Mouse (Mus musculus) heart, embryonic 15.5 days (tissue): Measurements from ENCODE around the gene Appl2. TPM values are rescaled to one million over a fixed set of nuclear protein-coding genes. Genes with fewer than 3 reads are reported as not detected.

Experiments used
- ATAC-seq: fragments of 200-750 bp; cut with Nextera tagmentation; replicated peaks from 2 replicates; pipeline ENCODE4 v1.8.0; 2017; ENCODE audit warnings: low read depth, moderate TSS enrichment; ENCODE audit not compliant: insufficient number of reproducible peaks, insufficient read depth, low FRiP score
- H3K27ac ChIP-seq: fragments of 300-500 bp; sonication (generic); 2 replicates; pipeline ENCODE4 v1.5.1; 2015; ENCODE audit warnings: mild to moderate bottlenecking, inconsistent platforms
- H3K27me3 ChIP-seq: fragments of 300-500 bp; sonication (generic); 2 replicates; pipeline ENCODE4 v1.6.1; 2015; ENCODE audit warnings: inconsistent platforms
- H3K36me3 ChIP-seq: fragments of 300-500 bp; sonication (generic); 2 replicates; pipeline ENCODE4 v1.6.1; 2015; ENCODE audit warnings: mild to moderate bottlenecking, inconsistent platforms
- H3K4me1 ChIP-seq: fragments of 300-500 bp; sonication (generic); replicated peaks from 2 replicates; pipeline ENCODE4 v1.6.1; 2015; ENCODE audit warnings: inconsistent platforms
- H3K4me2 ChIP-seq: fragments of 300-500 bp; sonication (generic); 2 replicates; pipeline ENCODE4 v1.6.1; 2015; ENCODE audit warnings: inconsistent platforms, mild to moderate bottlenecking, moderate library complexity
- H3K4me3 ChIP-seq: fragments of 300-500 bp; sonication (generic); 2 replicates; pipeline ENCODE4 v1.5.1; 2015; ENCODE audit warnings: mild to moderate bottlenecking, inconsistent platforms
- H3K9ac ChIP-seq: fragments of 300-500 bp; sonication (generic); 2 replicates; pipeline ENCODE4 v1.6.1; 2015; ENCODE audit warnings: mild to moderate bottlenecking, inconsistent platforms
- H3K9me3 ChIP-seq: fragments of 300-500 bp; sonication (generic); replicated peaks from 2 replicates; pipeline ENCODE4 v1.6.1; 2016; ENCODE audit warnings: inconsistent platforms
- WGBS: fragments of 180-500 bp; shearing (Covaris S2); methylation state at CpG from one replicate; pipeline ENCODE4 v1.1.7; 2015; ENCODE audit warnings: mixed read lengths; 5-methylcytosine and 5-hydroxymethylcytosine counted together
- polyA plus RNA-seq: library from polyadenylated mRNA; unstranded; fragments of >200 nt; fragmentation: Nextera tagmentation; extraction: Ambion mirVana; gene quantifications from 2 replicates; pipeline ENCODE4 v1.2.1, GENCODE M21; 2015

Appl2 gene
- polyA plus RNA-seq, 1 experiment from 2014 or later, result 34.0 TPM

- Histone ChIP-seq H3K36me3 (no peaks in the 10 kb centered on the region), H3K9ac (no peak overlapping the region), H3K9me3 (no peaks in the 10 kb centered on the region), H3K4me1 (peaks cover 36% of the 10 kb centered on the region), H3K27me3 (no peaks in the 10 kb centered on the region), H3K27ac (no peak overlapping the region), H3K4me3 (no peak overlapping the region), H3K4me2 (no peak overlapping the region)
- WGBS, result 78% methylated on average over 7 of the region's 7 CpGs
- no peak for ATAC-seq
These were observed 2.1 kb downstream of the Appl2 start for GRCm38 (mm10) chr10:83646351-83646885.

GRCm38 (mm10) chr10:83645716-83645990, 2.9 kb downstream of the Appl2 start:
- Histone ChIP-seq H3K9me3 (no peaks in the 10 kb centered on the region), H3K9ac (no peak overlapping the region), H3K4me2 (0 out of 2 replicates have a peak overlapping the region, but pooled peaks have one; percentile 47), H3K27me3 (no peaks in the 10 kb centered on the region), H3K36me3 (no peaks in the 10 kb centered on the region), H3K27ac (peak overlapping the region; percentile 76; the same call in 1 of the 2 replicates), H3K4me3 (no peak overlapping the region), H3K4me1 (peaks cover 36% of the 10 kb centered on the region)
- WGBS, result 81% methylated on average over 3 of the region's 3 CpGs
- ATAC-seq, result no peak

- peak; percentile 32 for ATAC-seq
- Histone ChIP-seq H3K4me2 (peak overlapping the region; percentile 47), H3K4me3 (no peak overlapping the region), H3K27ac (peak overlapping the region; percentile 76), H3K9me3 (no peaks in the 10 kb centered on the region), H3K27me3 (no peaks in the 10 kb centered on the region), H3K9ac (peak overlapping the region; percentile 27; the same call in 1 of the 2 replicates), H3K36me3 (no peaks in the 10 kb centered on the region), H3K4me1 (peaks cover 36% of the 10 kb centered on the region)
- WGBS, result 44% methylated on average over 16 of the region's 16 CpGs
These were observed 3.4 kb downstream of the Appl2 start for GRCm38 (mm10) chr10:83644865-83645715.

GRCm38 (mm10) chr10:83644167-83644566, 4.4 kb downstream of the Appl2 start:
- Histone ChIP-seq H3K36me3 (no peaks in the 10 kb centered on the region), H3K9me3 (no peaks in the 10 kb centered on the region), H3K4me2 (no peak overlapping the region), H3K4me1 (peaks cover 35% of the 10 kb centered on the region), H3K4me3 (no peak overlapping the region), H3K27me3 (no peaks in the 10 kb centered on the region), H3K9ac (no peak overlapping the region), H3K27ac (no peak overlapping the region; the same call in 1 of the 2 replicates)
- ATAC-seq, result no peak
- WGBS, result 77% methylated on average over 8 of the region's 8 CpGs

DNA sequence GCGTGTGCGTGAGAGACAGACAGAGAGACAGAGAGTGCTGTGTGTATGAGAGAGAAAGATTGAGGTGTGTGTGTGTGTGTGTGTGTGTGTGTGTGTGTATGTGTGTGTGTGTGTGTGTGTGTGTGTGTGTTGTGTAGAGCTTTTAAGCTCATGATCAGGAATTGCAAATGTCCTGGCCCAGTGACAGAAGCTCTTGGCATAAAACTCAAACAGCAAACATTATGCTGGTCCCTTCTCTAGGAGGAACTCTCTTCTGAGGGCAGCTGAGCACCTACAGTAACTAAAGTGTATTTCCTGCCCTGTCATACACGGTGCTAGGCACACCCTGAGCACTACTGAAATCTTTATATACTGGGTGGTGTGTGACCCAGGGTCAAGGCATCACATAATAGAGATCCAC, 6.9 kb downstream of the Appl2 start:
- no peak for ATAC-seq
- no peak overlapping the region for H3K27ac ChIP-seq
- no peak overlapping the region for H3K4me3 ChIP-seq
- H3K4me1 ChIP-seq, result peaks cover 37% of the 10 kb centered on the region
- H3K4me2 ChIP-seq, result no peak overlapping the region
- no peaks in the 10 kb centered on the region for H3K9me3 ChIP-seq
- no peaks in the 10 kb centered on the region for H3K27me3 ChIP-seq
- H3K9ac ChIP-seq, result no peak overlapping the region
- H3K36me3 ChIP-seq, result no peaks in the 10 kb centered on the region
- WGBS, result 75% methylated on average over 3 of the region's 3 CpGs

DNA sequence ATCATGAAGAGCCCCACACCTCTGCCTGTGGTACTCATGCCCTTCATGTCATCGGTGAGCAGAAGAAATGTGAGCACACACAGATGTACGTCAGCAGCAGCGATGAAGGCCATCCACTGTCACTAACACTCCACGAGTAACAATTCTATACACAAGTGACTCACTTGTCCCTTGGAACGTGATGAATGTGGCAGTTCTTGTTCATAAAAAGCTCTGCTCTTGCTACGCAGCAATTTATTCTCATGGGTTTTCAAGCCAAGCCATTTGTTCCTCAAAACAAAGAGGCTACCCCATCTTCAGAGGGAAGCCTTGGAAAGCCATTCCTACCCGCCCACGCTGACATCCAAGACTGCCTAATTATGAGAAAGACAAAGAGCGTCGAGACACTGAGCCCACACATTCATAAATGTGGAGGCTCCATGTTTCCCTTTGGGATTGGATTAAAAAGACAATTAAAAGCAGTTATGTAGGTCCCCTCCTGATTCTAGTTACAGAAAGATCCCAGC, 8.6 kb downstream of the Appl2 start:
- Histone ChIP-seq H3K27me3 (no peaks in the 10 kb centered on the region), H3K4me3 (no peak overlapping the region), H3K27ac (no peak overlapping the region), H3K9me3 (no peaks in the 10 kb centered on the region), H3K4me2 (no peak overlapping the region), H3K9ac (no peak overlapping the region), H3K4me1 (peaks cover 33% of the 10 kb centered on the region), H3K36me3 (no peaks in the 10 kb centered on the region)
- 79% methylated on average over 10 of the region's 10 CpGs for WGBS
- ATAC-seq, result no peak

- no peaks in the 10 kb centered on the region for H3K9me3 ChIP-seq
- 0 out of 2 replicates have a peak overlapping the region, but pooled peaks have one; percentile 3 for H3K4me3 ChIP-seq
- 5% methylated on average over 6 of the region's 6 CpGs for WGBS
- peak overlapping the region; percentile 69 for H3K27ac ChIP-seq
- ATAC-seq, result peak; percentile 77
- H3K36me3 ChIP-seq, result peaks cover 3% of the 10 kb centered on the region; the same call in 1 of the 2 replicates
- H3K4me1 ChIP-seq, result peaks cover 23% of the 10 kb centered on the region
- peak overlapping the region; percentile 22; the same call in 1 of the 2 replicates for H3K4me2 ChIP-seq
- no peaks in the 10 kb centered on the region for H3K27me3 ChIP-seq
- peak overlapping the region; percentile 12; the same call in 1 of the 2 replicates for H3K9ac ChIP-seq
These were observed 11.2 kb downstream of the Appl2 start for GRCm38 (mm10) chr10:83637295-83637694.

DNA sequence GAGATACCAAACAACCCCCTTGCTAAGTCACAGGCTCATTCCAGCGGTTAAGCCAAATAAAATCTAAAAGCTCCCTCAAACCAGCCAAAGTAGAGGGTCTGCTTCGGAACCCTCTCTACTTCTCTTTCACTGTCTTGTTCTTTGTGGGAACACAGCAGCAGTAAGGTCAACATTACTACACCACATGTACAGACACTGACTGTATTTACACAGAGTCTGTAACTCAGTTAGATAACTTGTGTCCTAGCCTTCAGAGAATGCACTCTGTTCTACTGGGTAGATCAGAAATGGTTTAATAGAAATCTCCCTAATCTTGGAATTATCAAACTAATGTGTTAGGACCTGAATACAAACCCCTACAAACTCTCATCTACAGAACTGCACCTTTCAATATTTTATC, 12.3 kb downstream of the Appl2 start:
- H3K9ac ChIP-seq, result no peak overlapping the region

DNA sequence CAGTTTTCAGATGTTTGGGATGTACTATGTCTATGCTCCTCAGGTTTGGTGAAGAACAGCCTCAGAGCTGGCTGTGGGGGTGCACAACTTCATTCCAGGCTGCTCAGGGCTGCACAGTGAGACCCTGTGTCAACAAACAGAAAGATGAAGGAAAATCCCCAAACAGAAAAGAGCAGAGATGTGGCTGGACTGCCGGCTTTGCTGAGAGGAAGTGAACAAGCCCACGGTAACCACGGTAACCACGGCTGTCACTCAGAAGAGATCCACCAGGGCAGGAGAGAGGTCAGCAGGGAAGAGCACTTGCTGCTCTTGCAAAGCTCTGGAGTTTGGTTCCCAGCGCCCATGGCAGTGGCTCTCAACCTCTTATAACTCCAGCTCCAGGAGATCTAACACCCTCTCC, 14.1 kb downstream of the Appl2 start:
- Histone ChIP-seq H3K4me2 (no peak overlapping the region), H3K9me3 (no peaks in the 10 kb centered on the region), H3K4me3 (no peak overlapping the region), H3K27me3 (no peaks in the 10 kb centered on the region), H3K36me3 (peaks cover 3% of the 10 kb centered on the region; the same call in 1 of the 2 replicates), H3K4me1 (peaks cover 33% of the 10 kb centered on the region), H3K27ac (no peak overlapping the region), H3K9ac (no peak overlapping the region)
- ATAC-seq, result no peak
- 35% methylated on average over 5 of the region's 5 CpGs for WGBS

More for the DNA sequence above, 12.3 kb downstream of the Appl2 start:
- no peak overlapping the region for H3K4me2 ChIP-seq
- H3K9me3 ChIP-seq, result no peaks in the 10 kb centered on the region
- peaks cover 27% of the 10 kb centered on the region for H3K4me1 ChIP-seq
- no peak overlapping the region for H3K27ac ChIP-seq
- ATAC-seq, result no peak
- no peaks in the 10 kb centered on the region for H3K27me3 ChIP-seq
- H3K4me3 ChIP-seq, result no peak overlapping the region
- H3K36me3 ChIP-seq, result peaks cover 3% of the 10 kb centered on the region; the same call in 1 of the 2 replicates
- 88% methylated on average over 2 of the region's 2 CpGs for WGBS

- Histone ChIP-seq H3K4me1 (peaks cover 32% of the 10 kb centered on the region), H3K27me3 (no peaks in the 10 kb centered on the region), H3K4me3 (no peak overlapping the region), H3K9me3 (no peaks in the 10 kb centered on the region), H3K27ac (no peak overlapping the region), H3K36me3 (peaks cover 3% of the 10 kb centered on the region; the same call in 1 of the 2 replicates), H3K4me2 (no peak overlapping the region), H3K9ac (no peak overlapping the region)
- WGBS, result 79% methylated on average over 7 of the region's 7 CpGs
- no peak for ATAC-seq
These were observed 15.6 kb downstream of the Appl2 start for GRCm38 (mm10) chr10:83632806-83633374.

DNA sequence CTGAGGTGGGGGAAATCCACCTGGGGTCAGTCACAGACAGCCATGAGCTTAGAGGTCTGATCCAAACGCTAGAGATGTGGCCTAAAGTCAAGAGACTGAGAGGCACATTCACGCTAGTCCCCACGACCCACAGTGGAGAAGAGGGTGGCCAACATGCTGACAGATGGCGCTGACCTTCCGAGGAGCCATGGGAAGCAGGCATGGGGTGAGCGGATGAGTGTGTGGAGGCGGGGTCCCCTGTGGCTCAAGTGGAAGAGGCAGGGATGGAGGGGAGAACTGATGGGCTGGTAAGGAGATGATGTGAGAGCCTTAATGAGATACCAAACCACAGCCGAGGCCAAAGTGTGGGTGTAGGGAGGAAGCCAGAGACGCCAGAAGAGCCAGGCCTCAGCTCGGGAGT, 16.8 kb downstream of the Appl2 start:
- H3K4me1 ChIP-seq, result peaks cover 24% of the 10 kb centered on the region
- 87% methylated on average over 10 of the region's 10 CpGs for WGBS

More for the DNA sequence above, 16.8 kb downstream of the Appl2 start:
- Histone ChIP-seq H3K4me3 (no peak overlapping the region), H3K36me3 (peaks cover 3% of the 10 kb centered on the region; the same call in 1 of the 2 replicates), H3K9me3 (no peaks in the 10 kb centered on the region), H3K27me3 (no peaks in the 10 kb centered on the region), H3K27ac (no peak overlapping the region), H3K9ac (no peak overlapping the region), H3K4me2 (no peak overlapping the region)
- no peak for ATAC-seq
